Mouse (Mus musculus): ENCODE measurements around the gene Limd2.

The Limd2 gene

DNA sequence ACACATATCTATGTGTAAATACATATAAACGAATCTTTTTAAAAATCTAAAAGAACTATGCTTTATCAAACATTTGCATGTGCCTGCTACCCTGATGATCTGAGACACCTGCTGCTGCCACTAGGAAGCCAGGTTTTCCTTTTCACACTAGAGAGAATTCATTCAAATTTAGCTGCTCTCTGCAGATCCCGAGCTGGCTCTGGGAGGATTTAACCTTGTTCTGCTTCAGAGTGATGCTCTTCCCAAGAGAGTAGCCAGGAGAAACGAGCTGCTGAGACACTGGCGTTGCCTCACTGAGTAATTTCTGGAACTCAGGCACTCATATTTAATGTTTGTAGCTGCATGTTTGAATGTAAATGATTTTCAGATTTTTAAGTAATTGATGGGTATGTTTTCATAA lies 35.9 kb downstream of the Limd2 start:
- no peak for DNase-seq (ENCODE audit: low spot score)

DNA sequence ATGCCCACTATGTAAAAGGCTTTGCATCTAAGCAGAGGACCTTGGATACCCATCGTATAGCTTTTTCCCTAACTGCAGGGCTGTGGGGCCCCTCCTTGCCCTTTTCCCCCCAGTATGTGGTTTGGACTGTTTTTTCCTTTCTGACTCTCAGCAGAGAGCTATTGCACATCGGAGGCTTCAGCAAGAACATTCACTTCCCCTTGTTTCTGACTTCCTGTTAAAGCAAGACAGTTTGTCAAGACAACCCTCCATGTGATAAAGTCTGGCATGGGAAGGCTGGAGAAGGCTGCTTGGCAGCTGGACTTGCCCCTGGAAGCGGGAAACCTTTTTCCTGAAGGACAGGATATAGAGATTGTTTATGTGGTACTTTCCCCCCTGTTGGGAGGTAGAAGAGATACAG lies 37.9 kb downstream of the Limd2 start:
- DNase-seq (ENCODE audit: low spot score) = no peak

DNA sequence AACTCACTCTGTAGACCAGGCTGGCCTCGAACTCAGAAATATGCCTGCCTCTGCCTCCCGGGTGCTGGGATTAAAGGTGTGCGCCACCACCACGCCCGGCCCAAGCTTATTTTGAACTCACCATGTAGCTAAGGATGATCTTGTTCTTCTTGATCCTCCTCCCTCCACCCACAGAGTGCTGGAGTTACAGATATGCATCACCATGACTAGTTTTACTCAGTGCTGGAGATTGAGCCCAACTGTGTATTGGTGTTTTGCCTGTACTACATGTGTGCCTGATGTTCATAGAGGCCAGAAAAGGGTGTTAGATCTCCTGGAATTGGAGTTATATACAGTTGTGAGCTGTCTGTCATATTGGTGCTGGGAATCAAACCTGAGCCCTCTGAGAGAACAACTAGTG lies 38.4 kb downstream of the Limd2 start:
- DNase-seq (ENCODE audit: low spot score) = no peak

DNA sequence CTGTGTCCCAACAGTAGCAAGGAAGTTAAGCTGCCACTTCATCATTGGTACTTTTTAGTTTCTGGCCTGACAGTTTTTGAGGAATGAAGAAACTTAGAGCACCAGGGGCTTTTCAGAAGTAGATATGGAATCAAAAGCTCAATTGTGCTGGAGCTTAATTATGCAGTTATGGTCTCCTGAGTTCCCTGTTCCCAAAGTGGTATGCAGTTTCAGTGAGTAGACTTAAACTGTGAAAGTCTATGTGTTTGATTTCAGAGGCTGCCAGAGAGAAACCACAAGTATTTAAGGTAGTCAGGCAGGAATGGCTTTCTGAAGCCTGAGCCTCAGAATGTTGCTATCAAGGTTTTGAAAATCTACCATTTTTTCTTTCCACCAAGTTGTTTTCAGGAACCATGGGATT lies 49.0 kb downstream of the Limd2 start:
- DNase-seq (ENCODE audit: low spot score) = no peak

Measured in ovary, postnatal 10 days (tissue).